Mouse (Mus musculus) CH12.LX (cell line): ENCODE results near the gene Rap2c.

ENCODE experiments used
- CHD1 ChIP-seq: IDR thresholded peaks from 2 replicates; pipeline ENCODE4 v1.6.1; 2012; ENCODE audit warnings: low read depth, low read length, improper control_type of control experiment, inconsistent platforms
- CHD2 ChIP-seq: IDR thresholded peaks from 2 replicates; pipeline ENCODE4 v1.6.1; 2011; ENCODE audit warnings: low read length, improper control_type of control experiment
- CTCF ChIP-seq, 2 experiments: IDR thresholded peaks in 1 of 2; conservative IDR thresholded peaks in 1 of 2; 2 replicates each; pipeline ENCODE4 v1.5.1; 2011 to 2012; ENCODE audit warnings: low read depth in 2 of 2, low read length in 2 of 2, improper control_type of control experiment in 1 of 2, inconsistent platforms in 1 of 2, mild to moderate bottlenecking in 1 of 2, moderate library complexity in 1 of 2
- ETS1 ChIP-seq: conservative IDR thresholded peaks from 2 replicates; pipeline ENCODE4 v1.6.1; 2012; ENCODE audit warnings: low read depth, mild to moderate bottlenecking, inconsistent platforms, low read length, improper control_type of control experiment, moderate library complexity
- GABPA ChIP-seq: IDR thresholded peaks from 2 replicates; pipeline ENCODE4 v1.6.1; 2012; ENCODE audit warnings: low read depth, low read length, improper control_type of control experiment, inconsistent platforms; ENCODE audit not compliant: insufficient replicate concordance
- HCFC1 ChIP-seq: IDR thresholded peaks from 2 replicates; pipeline ENCODE4 v1.6.1; 2012; ENCODE audit warnings: low read depth, mild to moderate bottlenecking, inconsistent platforms, low read length, improper control_type of control experiment
- MAFK ChIP-seq: IDR thresholded peaks from 2 replicates; pipeline ENCODE4 v1.6.1; 2011; ENCODE audit warnings: low read length, improper control_type of control experiment; ENCODE audit not compliant: insufficient replicate concordance
- MAZ ChIP-seq: IDR thresholded peaks from 2 replicates; pipeline ENCODE4 v1.6.1; 2012; ENCODE audit warnings: low read depth, mild to moderate bottlenecking, inconsistent platforms, low read length, improper control_type of control experiment, moderate library complexity
- POLR2A ChIP-seq: IDR thresholded peaks from 2 replicates; pipeline ENCODE4 v1.6.1; 2011; ENCODE audit warnings: low read depth, mild to moderate bottlenecking, improper control_type of control experiment, low read length
- TBP ChIP-seq: conservative IDR thresholded peaks from 2 replicates; pipeline ENCODE4 v1.6.1; 2011; ENCODE audit warnings: low read depth, low read length, improper control_type of control experiment
- USF1 ChIP-seq: IDR thresholded peaks from 2 replicates; pipeline ENCODE4 v1.6.1; 2014; ENCODE audit warnings: low read depth, mild to moderate bottlenecking, inconsistent platforms, low read length, improper control_type of control experiment
- ZMIZ1 ChIP-seq: IDR thresholded peaks from 2 replicates; pipeline ENCODE4 v1.6.1; 2012; ENCODE audit warnings: low read depth, mild to moderate bottlenecking, inconsistent platforms, low read length, improper control_type of control experiment

DNA sequence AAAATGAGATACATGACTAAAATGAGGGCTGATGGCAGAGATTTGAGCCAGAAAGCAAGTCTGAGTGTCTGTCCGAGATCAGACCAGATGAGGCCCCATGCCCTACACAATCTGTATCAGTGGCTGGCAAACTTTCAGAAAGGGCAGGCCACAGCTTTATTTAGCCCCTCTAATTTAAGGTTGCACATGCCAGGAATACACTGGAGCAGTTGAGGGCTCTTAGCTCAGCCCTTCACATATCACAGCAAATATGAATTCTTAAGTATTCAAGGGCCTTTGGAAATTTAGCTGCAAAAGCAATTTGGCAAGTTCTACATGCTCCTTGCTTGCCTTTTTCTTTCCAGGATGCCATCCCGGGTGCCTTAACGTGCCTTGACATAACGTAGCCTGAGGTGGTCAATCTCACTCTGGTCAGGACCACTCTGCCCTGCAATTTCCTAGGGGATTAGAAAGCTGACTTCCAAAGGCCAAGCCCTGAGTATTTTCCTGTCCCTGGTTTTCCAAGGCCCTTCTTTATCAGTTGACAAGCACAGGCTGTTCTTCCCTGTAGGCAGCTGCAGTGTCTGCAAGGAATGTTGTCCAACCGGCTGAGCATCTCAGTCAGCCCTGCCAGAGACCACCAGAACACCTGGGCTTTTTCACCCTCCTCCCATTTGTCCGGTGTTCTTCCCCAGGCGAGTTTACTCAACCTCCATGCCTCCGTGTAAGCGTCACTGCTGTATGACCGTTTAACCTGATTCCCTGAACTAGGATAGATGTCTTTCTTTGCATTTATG lies 49.5 kb downstream of the Rap2c start:
- TF ChIP-seq ZMIZ1 (no peak), USF1 (no peak), CHD1 (no peak), MAZ (no peak), POLR2A (no peak), GABPA (no peak), CTCF (conservative IDR thresholded peaks at IDR 0.05 in 1 of 2, IDR thresholded peaks at IDR 0.05 in 1 of 2; ENCODE audit: low read depth in 2 of 2, low read length in 2 of 2) (no peak), CHD2 (no peak), HCFC1 (no peak), ETS1 (no peak), TBP (no peak), MAFK (no peak)
